ENCODE assay signal across 29 mouse cellular contexts in genomic region chr14:41170514-41170913, GRCm38 (mm10). TPM values are rescaled to one million over a fixed set of nuclear protein-coding genes. Genes with fewer than 3 reads are reported as not detected.
DNase-seq lines count a peak whose midpoint lies in the region; ATAC-seq and TF ChIP-seq lines count a peak whose summit lies in the region.
"Had no signal": no experiment of that assay in that cellular context is flagged by ENCODE, and none has a peak within 500 bp of the region (broad histone marks: within the 10 kb centered on the region; RNA-seq: fewer than 3 reads in every experiment).

No protein-coding gene starts in this region.

- H3K4me3 ChIP-seq in liver, postnatal 0 days (ENCODE audit: low read depth, low read length): no peak overlapping the region
- H3K4me3 ChIP-seq in liver, embryonic 11.5 days (ENCODE audit: low read depth, low read length): no peak overlapping the region
- H3K4me3 ChIP-seq in lung, postnatal 0 days (ENCODE audit: low read depth, low read length): no peak overlapping the region
- no peak overlapping the region for H3K4me3 ChIP-seq in lung, adult 2 months (replicated peaks; ENCODE audit: extremely low read depth, low read depth, low read length)
- H3K4me3 ChIP-seq in hindbrain, embryonic 11.5 days (ENCODE audit: low read depth, low read length): no peak overlapping the region
- H3K4me3 ChIP-seq: embryonic facial prominence, embryonic 10.5 days; embryonic facial prominence, embryonic 13.5 days; erythroblast, embryonic 14.5 days; forebrain, embryonic 12.5 days; forebrain, embryonic 15.5 days; hindbrain, embryonic 13.5 days had no signal

- H3K27me3 ChIP-seq in liver, postnatal 0 days (ENCODE audit: insufficient read depth, low read length): no peaks in the 10 kb centered on the region
- H3K27me3 ChIP-seq in liver, embryonic 11.5 days (replicated peaks; ENCODE audit: control insufficient read depth, insufficient read depth, low read length): no peaks in the 10 kb centered on the region
- H3K27me3 ChIP-seq in lung, postnatal 0 days (replicated peaks; ENCODE audit: insufficient read depth, low read length): no peaks in the 10 kb centered on the region
- no peaks in the 10 kb centered on the region for H3K27me3 ChIP-seq in hindbrain, embryonic 11.5 days (ENCODE audit: control insufficient read depth, insufficient read depth, low read length)
- H3K27me3 ChIP-seq: embryonic facial prominence, embryonic 13.5 days; forebrain, embryonic 12.5 days; forebrain, embryonic 15.5 days; hindbrain, embryonic 13.5 days had no signal

- H3K4me2 ChIP-seq in liver, postnatal 0 days (ENCODE audit: low read depth, low read length): no peak overlapping the region
- no peak overlapping the region for H3K4me2 ChIP-seq in liver, embryonic 11.5 days
- no peak overlapping the region for H3K4me2 ChIP-seq in lung, postnatal 0 days (replicated peaks; ENCODE audit: low read depth, low read length)
- no peak overlapping the region for H3K4me2 ChIP-seq in hindbrain, embryonic 11.5 days (replicated peaks; ENCODE audit: low read depth, low read length)
- H3K4me2 ChIP-seq: embryonic facial prominence, embryonic 13.5 days; forebrain, embryonic 12.5 days; forebrain, embryonic 15.5 days; heart, embryonic 11.5 days; hindbrain, embryonic 13.5 days had no signal

- DNase-seq in liver, postnatal 0 days: no peak
- DNase-seq in liver, embryonic 11.5 days (ENCODE audit: low spot score): no peak
- DNase-seq in lung, postnatal 0 days (ENCODE audit: low spot score): peak; percentile 82
- no peak for DNase-seq in lung, adult 2 months
- DNase-seq in lung, postnatal 36 days: peak; percentile 53
- DNase-seq in hindbrain, embryonic 11.5 days (ENCODE audit: low spot score): no peak
- DNase-seq: adrenal gland, adult 2 months; adrenal gland, postnatal 14 days; cerebellum, adult 11-12 months; cerebellum, adult 8-10 months; cerebellum, postnatal 10 days; cerebellum, postnatal 36 days; embryo, embryonic 11 days; gastrocnemius, postnatal 25 days; heart, adult 18-20 months had no signal

- TF ChIP-seq EP300 in liver, postnatal 0 days (IDR thresholded peaks at IDR 0.05; ENCODE audit: low read depth): peak; percentile 30; the same call in 1 of the 2 replicates
- TF ChIP-seq EP300 in lung, postnatal 0 days (IDR thresholded peaks at IDR 0.05): peak; percentile 91

- no peaks in the 10 kb centered on the region for H3K9me3 ChIP-seq in liver, postnatal 0 days (ENCODE audit: low read length)
- no peaks in the 10 kb centered on the region for H3K9me3 ChIP-seq in liver, embryonic 11.5 days (ENCODE audit: control insufficient read depth, low read length)
- no peaks in the 10 kb centered on the region for H3K9me3 ChIP-seq in lung, postnatal 0 days (ENCODE audit: low read length)
- no peaks in the 10 kb centered on the region for H3K9me3 ChIP-seq in hindbrain, embryonic 11.5 days (ENCODE audit: control insufficient read depth, low read length)
- H3K9me3 ChIP-seq: embryonic facial prominence, embryonic 10.5 days; embryonic facial prominence, embryonic 13.5 days; forebrain, embryonic 12.5 days; forebrain, embryonic 15.5 days; hindbrain, embryonic 13.5 days had no signal

- TF ChIP-seq POLR2A in lung, adult 2 months (IDR thresholded peaks at IDR 0.05; ENCODE audit: borderline replicate concordance, extremely low read depth, low read depth, low read length): no peak

- ATAC-seq in liver, postnatal 0 days: peak; percentile 76
- ATAC-seq in liver, embryonic 11.5 days (replicated peaks; ENCODE audit: low FRiP score): no peak
- ATAC-seq in lung, postnatal 0 days: peak; percentile 73
- no peak for ATAC-seq in hindbrain, embryonic 11.5 days (ENCODE audit: low FRiP score)
- ATAC-seq: CD4-positive, CD25-positive, alpha-beta regulatory T cell, adult 4 months; forebrain, embryonic 15.5 days; hindbrain, embryonic 16.5 days had no signal

- peak overlapping the region; percentile 51; the same call in 1 of the 2 replicates for H3K27ac ChIP-seq in liver, postnatal 0 days (ENCODE audit: low read depth)
- no peak overlapping the region for H3K27ac ChIP-seq in liver, embryonic 11.5 days (ENCODE audit: low read depth, low read length)
- peak overlapping the region; percentile 71; the same call in 1 of the 2 replicates for H3K27ac ChIP-seq in lung, postnatal 0 days (ENCODE audit: low read length)
- H3K27ac ChIP-seq in hindbrain, embryonic 11.5 days (ENCODE audit: low read depth, low read length): no peak overlapping the region
- H3K27ac ChIP-seq: embryonic facial prominence, embryonic 10.5 days; embryonic facial prominence, embryonic 13.5 days; forebrain, embryonic 12.5 days; forebrain, embryonic 15.5 days; hindbrain, embryonic 13.5 days had no signal

- H3K4me1 ChIP-seq in liver, postnatal 0 days (ENCODE audit: insufficient read depth): 0 out of 2 replicates have a peak, but pooled peaks cover 3% of the 10 kb centered on the region
- no peaks in the 10 kb centered on the region for H3K4me1 ChIP-seq in liver, embryonic 11.5 days (replicated peaks; ENCODE audit: control insufficient read depth, insufficient read depth, low read length)
- peaks cover 3% of the 10 kb centered on the region; the same call in 1 of the 2 replicates for H3K4me1 ChIP-seq in lung, postnatal 0 days (ENCODE audit: insufficient read depth, low read depth, low read length)
- peaks cover 3% of the 10 kb centered on the region; the same call in 1 of the 2 replicates for H3K4me1 ChIP-seq in lung, adult 2 months (ENCODE audit: control insufficient read depth, insufficient read depth, low read length)
- H3K4me1 ChIP-seq in hindbrain, embryonic 11.5 days (replicated peaks; ENCODE audit: control insufficient read depth, insufficient read depth, low read length): no peaks in the 10 kb centered on the region
- H3K4me1 ChIP-seq: embryonic facial prominence, embryonic 10.5 days; embryonic facial prominence, embryonic 13.5 days; forebrain, embryonic 12.5 days; forebrain, embryonic 15.5 days; hindbrain, embryonic 13.5 days had no signal

- H3K36me3 ChIP-seq in liver, postnatal 0 days (replicated peaks; ENCODE audit: insufficient read depth, low read length): no peaks in the 10 kb centered on the region
- H3K36me3 ChIP-seq in liver, embryonic 11.5 days (ENCODE audit: control insufficient read depth, insufficient read depth, low read length): no peaks in the 10 kb centered on the region
- H3K36me3 ChIP-seq in lung, postnatal 0 days (ENCODE audit: insufficient read depth, low read length): no peaks in the 10 kb centered on the region
- H3K36me3 ChIP-seq in hindbrain, embryonic 11.5 days (ENCODE audit: control insufficient read depth, insufficient read depth, low read length): no peaks in the 10 kb centered on the region
- H3K36me3 ChIP-seq: embryonic facial prominence, embryonic 10.5 days; embryonic facial prominence, embryonic 13.5 days; forebrain, embryonic 12.5 days; forebrain, embryonic 15.5 days; hindbrain, embryonic 13.5 days had no signal

- no peak overlapping the region for H3K9ac ChIP-seq in liver, postnatal 0 days (replicated peaks)
- H3K9ac ChIP-seq in liver, embryonic 11.5 days (ENCODE audit: low read depth, low read length): no peak overlapping the region
- H3K9ac ChIP-seq in lung, postnatal 0 days (replicated peaks; ENCODE audit: low read depth): no peak overlapping the region
- no peak overlapping the region for H3K9ac ChIP-seq in hindbrain, embryonic 11.5 days (ENCODE audit: low read depth, low read length)
- H3K9ac ChIP-seq: embryonic facial prominence, embryonic 13.5 days; forebrain, embryonic 12.5 days; forebrain, embryonic 15.5 days; hindbrain, embryonic 13.5 days had no signal

- WGBS in liver, postnatal 0 days (ENCODE audit: insufficient replicate concordance): 58% methylated on average over 2 of the region's 2 CpGs
- 75% methylated on average over 2 of the region's 2 CpGs for WGBS in liver, embryonic 11.5 days
- 54% methylated on average over 2 of the region's 2 CpGs for WGBS in lung, postnatal 0 days
- 60% methylated on average over 2 of the region's 2 CpGs for WGBS in lung, adult 2 months
- WGBS in hindbrain, embryonic 11.5 days: 91% methylated on average over 2 of the region's 2 CpGs

- no peak for TF ChIP-seq CTCF in liver, postnatal 0 days (IDR thresholded peaks at IDR 0.05; ENCODE audit: low read depth)
- TF ChIP-seq CTCF in lung, postnatal 0 days (IDR thresholded peaks at IDR 0.05): no peak
- TF ChIP-seq CTCF in lung, adult 2 months (IDR thresholded peaks at IDR 0.05; ENCODE audit: insufficient read depth, low read length): no peak

RNA-seq across cellular contexts. Expression of gene Sftpd, which starts 14.4 kb away (rescaled TPM):
- 1.9 and 2.0 TPM in 2 replicates for polyA plus RNA-seq in liver, postnatal 0 days (2015; fragmentation: Nextera tagmentation; extraction: Ambion mirVana)
- 0.08 TPM in 1 of 2 replicates, not detected in the other for polyA plus RNA-seq in liver, embryonic 11.5 days (2014; fragmentation: Nextera tagmentation; extraction: Ambion mirVana)
- 1,484 and 1,674 TPM in 2 replicates for polyA plus RNA-seq in lung, postnatal 0 days (2015; fragmentation: Nextera tagmentation; extraction: Ambion mirVana)
- 235 and 279 TPM in 2 replicates for polyA plus RNA-seq in lung, adult 2 months (2012; rRNA removed)
- polyA plus RNA-seq in hindbrain, embryonic 11.5 days (2014; fragmentation: Nextera tagmentation; extraction: Ambion mirVana): not detected in 2 replicates
- polyA plus RNA-seq: adrenal gland, adult 2 months; C2C12; CD4-positive, CD25-positive, alpha-beta regulatory T cell, adult 4 months; cortical plate, adult 2 months; embryonic facial prominence, embryonic 10.5 days; embryonic facial prominence, embryonic 13.5 days; erythroblast, embryonic 14.5 days; forebrain, embryonic 12.5 days; forebrain, embryonic 15.5 days; heart, embryonic 11.5 days; heart, embryonic 14.5 days; hindbrain, embryonic 13.5 days; hindbrain, embryonic 16.5 days had no signal

RNA-seq across cellular contexts. Expression of gene Mbl1, which starts 19.3 kb away (rescaled TPM):
- polyA plus RNA-seq in liver, postnatal 0 days (2015; fragmentation: Nextera tagmentation; extraction: Ambion mirVana): 66.5 and 67.0 TPM in 2 replicates
- polyA plus RNA-seq in liver, embryonic 11.5 days (2014; fragmentation: Nextera tagmentation; extraction: Ambion mirVana): 6.7 and 8.0 TPM in 2 replicates
- polyA plus RNA-seq in lung, postnatal 0 days (2015; fragmentation: Nextera tagmentation; extraction: Ambion mirVana): 0.76 and 1.3 TPM in 2 replicates
- 0.66 and 0.67 TPM in 2 replicates for polyA plus RNA-seq in lung, adult 2 months (2012; rRNA removed)
- not detected in 2 replicates for polyA plus RNA-seq in hindbrain, embryonic 11.5 days (2014; fragmentation: Nextera tagmentation; extraction: Ambion mirVana)
- polyA plus RNA-seq: adrenal gland, adult 2 months; C2C12; CD4-positive, CD25-positive, alpha-beta regulatory T cell, adult 4 months; cortical plate, adult 2 months; embryonic facial prominence, embryonic 10.5 days; embryonic facial prominence, embryonic 13.5 days; erythroblast, embryonic 14.5 days; forebrain, embryonic 12.5 days; forebrain, embryonic 15.5 days; gonadal fat pad, adult 2 months; heart, embryonic 11.5 days; heart, embryonic 14.5 days; heart, postnatal 0 days; hindbrain, embryonic 13.5 days; hindbrain, embryonic 16.5 days had no signal

RNA-seq across cellular contexts. Expression of gene Sftpa1, which starts 38.9 kb away (rescaled TPM):
- 0.33 and 1.3 TPM in 2 replicates for polyA plus RNA-seq in liver, postnatal 0 days (2015; fragmentation: Nextera tagmentation; extraction: Ambion mirVana)
- polyA plus RNA-seq in liver, embryonic 11.5 days (2014; fragmentation: Nextera tagmentation; extraction: Ambion mirVana): not detected in 2 replicates
- polyA plus RNA-seq in lung, postnatal 0 days (2015; fragmentation: Nextera tagmentation; extraction: Ambion mirVana): 4,795 and 4,929 TPM in 2 replicates
- 1,111 and 1,268 TPM in 2 replicates for polyA plus RNA-seq in lung, adult 2 months (2012; rRNA removed)
- polyA plus RNA-seq in hindbrain, embryonic 11.5 days (2014; fragmentation: Nextera tagmentation; extraction: Ambion mirVana): not detected in 2 replicates
- polyA plus RNA-seq: adrenal gland, adult 2 months; C2C12; CD4-positive, CD25-positive, alpha-beta regulatory T cell, adult 4 months; cortical plate, adult 2 months; embryonic facial prominence, embryonic 10.5 days; embryonic facial prominence, embryonic 13.5 days; erythroblast, embryonic 14.5 days; forebrain, embryonic 12.5 days; forebrain, embryonic 15.5 days; gonadal fat pad, adult 2 months; hindbrain, embryonic 13.5 days; hindbrain, embryonic 16.5 days had no signal

Comparison
In these comparisons a context has a peak if more than half of its experiments do, and no peak if none do; other contexts are left out.
1. ATAC-seq: peak in liver, postnatal 0 days (single experiment) and lung, postnatal 0 days (single experiment); none in liver, embryonic 11.5 days (single experiment) and hindbrain, embryonic 11.5 days (single experiment).
2. DNase-seq: peak in lung, postnatal 0 days (single experiment) and lung, postnatal 36 days (single experiment); none in liver, postnatal 0 days (single experiment), liver, embryonic 11.5 days (single experiment), lung, adult 2 months (single experiment) and hindbrain, embryonic 11.5 days (single experiment).
3. H3K27ac ChIP-seq: peak in liver, postnatal 0 days (single experiment) and lung, postnatal 0 days (single experiment); none in liver, embryonic 11.5 days (single experiment) and hindbrain, embryonic 11.5 days (single experiment).
4. RNA of gene Sftpd, which starts 14.4 kb away (polyA plus RNA-seq): 1,484 to 1,674 TPM in lung, postnatal 0 days and 235 to 279 TPM in lung, adult 2 months; 1.9 to 2.0 TPM in liver, postnatal 0 days, 0.08 TPM in liver, embryonic 11.5 days and not detected in hindbrain, embryonic 11.5 days; every median in the first group is over 10 times any median in the second.
5. RNA of gene Sftpa1, which starts 38.9 kb away (polyA plus RNA-seq): 4,795 to 4,929 TPM in lung, postnatal 0 days and 1,111 to 1,268 TPM in lung, adult 2 months; 0.33 to 1.3 TPM in liver, postnatal 0 days, not detected in liver, embryonic 11.5 days and not detected in hindbrain, embryonic 11.5 days; every median in the first group is over 100 times any median in the second.